Mouse (Mus musculus) thymus, postnatal 36 days (tissue): Measurements from ENCODE around the gene Mael.

ENCODE experiments used
- DNase-seq, 2 experiments: peaks; one replicate each; pipeline ENCODE4 v3.0.0; 2022; ENCODE audit warnings: mixed read lengths in 2 of 2

The Mael gene

DNA sequence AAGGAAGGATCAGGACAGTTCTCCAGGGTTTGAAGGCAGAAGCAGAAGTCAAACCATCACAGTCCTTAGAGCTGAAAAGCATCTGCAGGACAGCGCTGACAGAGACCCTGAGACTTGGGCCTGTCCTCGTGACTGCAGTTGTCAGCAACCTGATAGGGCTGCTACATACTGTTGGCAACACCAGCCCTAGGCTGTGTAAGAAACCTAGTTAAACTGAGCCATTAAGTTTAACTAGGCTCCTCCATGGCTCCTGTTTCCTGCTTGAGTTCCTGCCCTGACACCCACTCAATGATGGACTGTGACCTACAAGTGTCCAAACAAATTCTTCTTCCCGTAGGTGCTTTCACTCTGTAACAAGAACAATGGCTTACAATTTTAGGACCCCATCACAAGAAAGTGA lies 33.4 kb downstream of the Mael start:
- DNase-seq = no peak

DNA sequence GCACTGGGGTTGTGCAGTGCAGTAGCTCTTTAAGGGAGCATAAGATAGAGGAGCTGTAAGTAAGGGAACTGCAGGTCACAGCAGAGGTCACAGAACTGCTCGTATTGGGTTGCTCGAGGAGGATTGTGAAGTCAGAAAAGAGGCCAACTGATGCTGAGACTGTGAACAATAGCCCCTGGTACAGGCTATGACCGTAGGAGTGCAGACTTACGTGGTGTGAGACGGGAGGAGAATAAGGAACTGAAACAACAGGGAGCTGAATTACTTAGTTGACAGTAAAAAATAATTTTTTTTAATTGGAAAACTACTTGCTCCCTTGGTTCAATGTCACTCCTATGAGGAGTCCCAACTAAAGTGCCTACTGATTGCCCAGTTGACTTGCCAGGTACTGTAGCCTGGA lies 34.4 kb downstream of the Mael start:
- no peak for DNase-seq

DNA sequence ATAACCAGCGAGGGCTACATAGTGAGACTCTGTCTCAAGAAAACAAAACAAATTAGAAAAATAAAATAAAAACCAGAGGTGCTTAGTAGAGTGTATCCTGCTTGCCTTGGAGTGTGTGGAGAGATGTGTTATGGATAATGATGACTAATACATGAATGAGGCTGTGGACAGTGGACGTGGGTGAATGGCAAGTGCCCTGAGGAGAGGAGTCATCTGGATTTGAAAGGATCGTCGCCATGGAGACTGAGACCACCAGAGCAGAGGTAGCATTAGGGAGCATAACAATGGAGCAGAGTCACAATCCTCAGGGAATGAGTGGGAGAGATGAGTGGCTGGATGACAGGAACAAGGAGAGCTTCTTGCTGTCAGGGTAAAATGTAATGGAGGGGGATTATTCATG lies 48.7 kb downstream of the Mael start:
- no peak for DNase-seq

DNA sequence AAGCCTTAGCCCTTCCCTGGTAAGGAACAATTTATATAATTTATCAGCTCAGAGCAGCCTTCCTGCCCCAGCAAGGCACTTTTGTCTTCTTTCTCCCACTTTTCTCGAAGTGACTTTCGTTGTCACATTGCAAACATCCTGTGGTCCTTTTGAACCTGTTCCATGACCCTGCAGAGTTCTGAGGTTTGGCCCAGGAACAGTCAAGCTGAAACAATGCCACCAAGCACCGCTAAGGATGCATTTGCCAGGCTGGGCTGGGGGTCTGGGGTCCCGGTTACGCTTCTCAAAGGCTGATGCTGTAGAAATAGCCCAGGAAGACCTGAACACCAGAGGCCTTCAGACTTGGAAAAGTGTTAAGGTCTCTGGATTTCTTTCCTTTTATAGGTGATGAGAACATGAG lies 53.2 kb downstream of the Mael start:
- no peak for DNase-seq

DNA sequence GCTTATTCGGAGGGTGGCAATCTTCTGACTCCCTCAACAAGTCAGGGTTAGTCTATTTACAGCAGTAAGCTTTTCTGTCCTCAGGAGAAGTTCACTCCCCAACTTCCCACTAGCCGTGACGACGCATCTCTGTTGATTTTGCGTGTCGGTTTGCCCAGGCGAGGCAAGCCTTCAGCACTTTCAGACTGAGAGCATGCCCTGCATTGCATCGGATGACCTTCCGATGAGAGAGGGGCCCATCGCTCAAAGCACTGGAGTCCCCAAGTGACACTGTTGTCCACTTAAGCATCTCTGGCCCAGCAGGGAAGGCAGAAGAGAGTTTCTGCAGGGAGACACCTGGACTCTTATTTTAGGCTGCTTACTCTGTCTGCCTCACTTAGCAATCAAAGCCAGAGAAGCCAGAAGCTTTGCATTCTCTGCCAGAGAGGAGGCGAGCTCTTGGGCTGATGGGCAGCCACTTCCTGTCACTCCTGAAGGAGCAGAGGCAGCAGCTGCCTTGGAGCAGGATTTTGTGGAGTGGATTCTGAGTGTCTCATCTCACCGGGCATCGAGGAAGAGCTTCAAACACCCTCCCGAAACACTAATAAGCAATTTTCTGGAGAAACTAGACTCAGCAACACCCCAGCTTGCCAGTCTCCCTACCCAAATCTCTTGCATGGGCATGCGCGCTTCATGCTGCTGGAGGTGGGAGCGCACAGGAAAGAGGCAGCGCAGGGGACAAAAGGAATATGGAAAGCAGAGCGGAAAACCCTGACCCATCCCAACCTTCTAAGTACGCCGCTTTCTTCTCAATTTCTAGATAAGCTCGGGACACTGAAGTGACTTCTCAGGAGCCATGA lies 53.9 kb downstream of the Mael start:
- DNase-seq = no peak

DNA sequence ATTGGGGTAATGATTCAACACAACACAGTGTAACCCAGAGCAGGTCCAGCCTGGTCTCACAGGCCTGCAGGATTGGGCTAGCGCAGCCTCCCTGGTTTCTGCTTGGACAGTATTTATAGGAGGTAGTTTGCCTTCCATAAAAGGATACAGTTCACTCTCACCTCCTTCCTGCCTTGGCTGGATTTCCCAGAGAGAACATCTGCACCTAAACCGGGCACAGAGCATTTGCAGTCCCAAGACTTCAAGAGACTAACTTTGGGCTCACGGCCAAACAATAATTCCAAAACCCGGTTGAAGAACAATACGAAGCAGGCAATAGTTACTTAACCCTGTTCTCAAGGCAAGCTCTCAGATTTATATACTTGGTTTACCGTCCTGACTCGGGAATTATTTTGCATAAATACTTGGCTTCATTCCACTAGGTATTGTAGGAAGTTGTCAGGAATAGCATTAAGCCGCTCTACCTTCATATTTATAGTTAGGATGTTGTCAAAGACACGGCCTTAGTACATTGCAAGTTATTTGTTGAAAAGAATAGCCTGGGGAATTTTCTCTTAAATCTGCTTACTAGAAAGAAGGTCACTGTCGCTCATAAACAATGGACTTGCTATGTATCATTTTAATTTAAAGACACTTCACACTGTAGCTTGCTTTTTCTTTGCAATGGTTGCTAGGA lies 55.5 kb downstream of the Mael start:
- no peak for DNase-seq

DNA sequence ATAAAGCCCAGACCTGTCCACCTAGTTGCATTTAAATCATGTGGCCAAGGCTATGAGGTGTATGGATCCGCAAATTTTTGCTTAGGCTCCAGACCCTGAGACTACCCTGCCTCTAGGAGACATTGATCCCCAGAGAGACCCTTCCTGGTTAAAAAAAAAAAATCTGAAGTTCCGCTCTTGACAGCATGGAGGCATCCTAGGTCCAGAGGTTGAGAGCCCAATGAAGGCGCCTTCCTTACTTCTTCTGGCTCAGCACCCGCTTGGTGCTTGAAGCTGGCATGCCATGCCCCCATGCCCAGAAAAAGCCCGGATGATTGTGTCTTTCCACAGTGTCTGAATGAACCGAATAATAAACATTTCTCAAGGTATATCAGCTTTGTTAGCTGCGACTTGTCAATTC lies 57.0 kb downstream of the Mael start:
- DNase-seq = no peak

DNA sequence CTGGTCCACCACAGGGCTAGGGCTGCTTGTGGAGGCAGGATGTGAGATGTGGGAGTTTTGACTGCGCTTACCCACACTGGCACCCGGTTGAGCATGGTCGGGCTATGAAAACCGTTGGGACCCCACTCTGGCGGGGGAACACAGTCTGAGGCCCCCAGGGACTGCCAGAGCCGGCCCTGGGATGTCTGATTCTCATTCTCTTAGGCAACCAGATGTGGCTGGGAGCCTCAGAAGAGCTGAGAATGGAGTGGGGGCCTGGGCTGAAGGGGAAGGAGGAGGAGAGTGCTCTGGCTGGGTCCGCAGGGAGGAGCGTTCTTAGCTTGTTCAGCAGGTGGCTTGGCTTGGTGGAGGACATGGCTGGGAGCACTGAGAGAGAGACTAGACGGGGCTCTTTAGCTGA lies 64.9 kb downstream of the Mael start:
- no peak for DNase-seq

DNA sequence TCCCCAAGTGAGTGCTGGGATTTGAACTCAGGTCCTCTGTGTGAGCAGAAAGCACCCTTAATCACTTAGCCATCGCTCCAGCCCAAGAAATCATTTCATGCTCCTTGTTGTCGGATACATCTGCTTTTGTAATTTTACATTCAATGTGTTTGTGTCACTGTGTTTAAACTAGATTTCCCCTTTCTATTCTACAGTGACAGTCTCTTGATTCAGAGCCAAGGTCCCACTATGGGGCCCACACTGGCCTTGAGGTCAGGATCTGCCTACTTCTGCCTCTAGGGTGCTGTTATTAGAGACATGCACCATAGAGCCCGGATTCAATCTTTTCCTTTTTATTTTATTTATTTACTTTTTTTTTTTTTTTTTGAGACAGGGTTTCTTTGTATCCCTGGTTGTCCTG lies 65.6 kb downstream of the Mael start:
- no peak for DNase-seq

DNA sequence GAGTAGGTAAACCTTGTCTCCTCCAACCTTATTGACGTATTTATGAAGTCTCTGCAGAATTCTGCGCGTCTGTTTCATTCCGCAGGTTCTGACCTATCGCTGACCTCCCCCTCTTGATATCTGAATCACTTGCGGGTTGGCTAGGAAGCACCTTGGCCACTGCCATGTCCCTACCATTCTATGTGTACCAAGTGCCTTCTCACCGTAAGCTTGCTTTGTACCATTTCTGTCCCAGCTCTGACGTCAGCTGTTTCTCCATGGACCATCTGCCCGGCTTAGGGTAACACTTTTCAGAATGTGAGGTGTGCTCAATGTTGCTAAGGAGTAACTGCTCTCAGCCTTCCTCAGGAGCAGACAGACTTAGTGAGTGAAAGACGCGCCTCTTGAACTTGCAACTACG lies 67.7 kb downstream of the Mael start:
- DNase-seq = no peak

DNA sequence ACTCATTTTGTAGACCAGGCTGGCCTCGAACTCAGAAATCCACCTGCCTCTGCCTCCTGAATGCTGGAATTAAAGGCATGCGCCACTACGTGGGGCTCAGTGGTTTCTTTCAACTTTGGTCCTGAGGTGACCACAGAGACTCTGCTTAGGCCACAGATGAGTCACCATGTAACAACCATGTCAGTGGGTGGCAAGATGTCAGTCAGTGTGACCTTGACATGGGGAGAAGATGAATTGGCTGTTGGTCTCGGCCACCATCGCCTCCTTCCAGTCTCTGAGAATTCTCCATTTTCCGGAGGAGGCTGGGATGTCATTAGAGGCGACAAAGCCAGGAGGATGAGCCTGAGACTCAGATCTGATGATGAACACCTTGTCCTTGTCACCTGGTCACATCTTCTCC lies 68.8 kb downstream of the Mael start:
- no peak for DNase-seq

DNA sequence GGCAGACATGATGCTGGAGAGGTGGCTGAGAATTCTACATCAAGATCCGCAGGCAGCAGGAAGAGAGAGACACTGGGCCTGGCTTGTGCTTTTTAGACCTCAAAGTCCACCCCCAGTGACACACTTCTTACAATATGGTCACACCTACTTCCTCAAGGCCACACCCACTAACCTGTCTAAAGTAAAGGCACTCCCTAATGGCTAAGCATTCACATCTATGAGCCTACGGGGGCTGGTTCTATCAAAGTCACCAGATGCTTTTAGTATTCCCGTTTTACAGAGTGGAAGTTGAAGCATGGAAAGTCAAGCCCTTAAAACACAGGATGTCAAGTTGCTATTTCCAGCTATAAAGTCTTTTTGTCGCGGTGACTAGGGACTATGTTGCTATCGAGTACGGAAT lies 70.5 kb downstream of the Mael start:
- no peak for DNase-seq

DNA sequence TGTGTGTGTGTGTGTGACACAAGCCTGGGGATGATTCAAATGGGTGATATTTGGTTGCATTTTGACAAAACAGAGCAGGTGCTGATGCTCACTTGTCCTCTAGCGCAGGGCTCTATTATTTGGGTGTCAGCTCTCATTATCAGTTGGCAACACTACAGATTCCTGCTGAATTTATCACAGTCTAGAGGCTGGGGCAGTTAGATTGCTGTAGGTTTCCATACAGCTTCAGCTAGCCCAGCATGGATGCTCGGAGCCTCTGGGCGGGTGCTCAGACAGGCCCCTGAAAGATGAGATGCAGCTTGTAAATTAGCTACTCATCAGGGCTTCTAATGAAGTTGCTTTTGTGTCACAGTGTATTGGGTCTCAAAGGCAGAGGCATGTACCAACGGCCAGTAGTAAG lies 71.1 kb downstream of the Mael start:
- DNase-seq = no peak

DNA sequence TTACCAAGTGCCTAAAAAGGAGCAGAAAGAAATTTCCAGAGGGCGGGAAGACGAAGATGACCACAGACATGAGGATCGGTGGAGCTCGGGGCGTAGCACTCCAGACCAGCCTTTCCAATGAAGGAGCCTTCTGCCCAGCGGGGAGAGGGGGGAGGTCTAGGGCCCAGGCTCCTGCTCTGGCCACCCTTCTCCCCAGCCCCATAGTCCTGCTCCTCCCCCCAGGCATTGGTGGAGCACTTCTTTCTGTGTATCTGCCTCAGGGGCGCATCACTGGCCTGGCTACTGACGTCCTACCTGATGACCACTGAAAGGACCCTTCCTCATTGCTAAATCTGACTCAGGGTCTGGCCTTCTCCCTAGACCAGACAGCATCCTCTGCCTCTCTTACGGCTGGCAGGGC lies 73.4 kb downstream of the Mael start:
- DNase-seq = no peak

DNA sequence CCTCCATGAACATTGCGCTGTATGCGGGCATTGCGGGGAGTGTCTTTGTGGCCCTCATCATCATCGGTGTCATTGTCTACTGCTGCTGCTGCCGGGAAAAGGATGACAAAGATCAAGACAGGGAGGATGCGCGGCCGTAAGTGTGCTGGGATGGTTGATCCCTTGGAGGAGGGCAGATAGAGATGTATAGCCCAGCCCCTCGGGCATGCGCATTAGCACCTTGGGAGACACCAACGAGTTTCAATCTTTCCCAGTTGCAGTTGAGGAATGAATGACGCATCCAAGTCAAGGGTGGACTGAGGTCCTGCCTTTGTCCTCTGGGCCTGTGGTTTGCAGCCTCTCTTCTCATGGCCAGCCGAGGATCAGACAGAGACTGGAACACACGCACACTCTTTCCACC lies 74.0 kb downstream of the Mael start:
- DNase-seq = no peak

DNA sequence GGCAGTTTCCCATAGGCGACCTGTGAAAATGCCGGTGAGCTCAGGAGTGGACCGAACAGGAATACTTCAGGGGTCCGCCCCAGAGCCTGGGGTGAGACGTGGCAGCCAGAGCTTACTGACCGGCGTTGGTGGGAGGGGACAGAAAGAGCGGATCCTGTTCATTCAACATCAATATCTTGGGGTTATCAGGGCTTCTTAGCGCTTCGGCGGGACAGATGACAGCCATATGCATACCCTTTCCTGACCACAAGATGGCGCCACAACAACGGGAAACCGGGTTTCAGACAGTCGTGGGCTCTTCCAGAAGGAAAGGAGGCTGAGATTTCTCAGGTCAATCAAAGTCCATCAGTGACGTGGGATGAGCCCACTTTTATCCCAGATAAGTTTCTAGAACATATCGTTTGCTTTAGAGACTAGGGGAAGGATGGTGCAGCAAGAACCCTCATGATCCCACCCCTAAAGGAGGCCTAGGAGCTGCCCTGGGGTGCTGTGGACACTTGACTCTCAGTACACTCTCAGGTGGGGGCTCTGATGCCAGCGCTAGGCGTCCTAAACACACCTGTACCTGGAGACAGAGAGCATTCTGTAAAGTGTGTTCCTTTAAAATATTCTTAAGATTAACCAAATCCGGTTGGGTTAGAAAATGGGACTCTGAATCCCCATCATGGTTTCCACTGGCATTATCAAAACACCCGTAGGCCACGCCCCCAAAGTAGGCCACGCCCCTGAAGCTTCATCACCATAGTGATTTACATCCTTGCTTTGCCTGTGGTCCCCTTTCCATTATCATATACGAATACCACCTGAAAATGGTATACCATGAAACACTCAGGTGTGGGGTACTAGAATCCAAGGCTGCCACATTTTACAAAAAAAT lies 77.7 kb downstream of the Mael start:
- DNase-seq = peak; percentile 56 to 61

DNA sequence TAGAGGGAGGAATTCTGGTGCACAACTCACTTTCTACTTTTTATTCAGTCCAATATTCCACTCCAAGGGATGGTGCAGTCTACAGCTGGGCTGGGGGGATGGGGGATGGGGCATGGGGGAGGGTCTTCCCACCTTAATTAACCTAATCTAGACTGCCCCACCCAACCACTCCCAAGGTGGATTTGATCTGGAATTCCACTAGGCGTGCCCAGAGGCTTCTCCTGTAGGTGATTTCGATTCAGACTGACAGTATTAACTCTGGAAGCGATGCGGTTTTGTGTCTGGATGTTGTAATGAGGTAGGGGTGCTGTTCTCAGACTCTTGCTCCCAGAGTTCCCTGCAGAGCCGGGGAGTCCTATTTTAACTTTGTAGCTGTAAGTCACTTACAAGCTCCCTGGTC lies 78.4 kb downstream of the Mael start:
- DNase-seq = no peak

DNA sequence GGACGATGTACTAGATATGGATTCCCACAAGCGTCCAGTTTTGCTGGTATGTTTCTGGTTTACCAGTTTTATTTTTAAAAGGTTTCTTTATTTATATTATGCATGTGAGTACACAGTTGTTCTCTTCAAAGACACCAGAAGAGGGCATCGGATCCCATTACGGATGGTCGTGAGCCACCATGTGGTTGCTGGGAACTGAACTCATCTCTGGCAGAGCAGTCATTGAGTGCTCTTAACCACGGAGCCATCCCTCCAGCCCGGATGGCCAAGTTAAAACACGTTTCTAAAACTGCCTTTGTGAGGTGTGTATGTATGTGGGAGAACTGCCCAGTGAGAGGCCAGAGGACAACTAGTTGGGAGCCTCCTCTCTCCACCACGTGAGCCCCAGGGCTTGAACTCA lies 79.9 kb downstream of the Mael start:
- DNase-seq = no peak

DNA sequence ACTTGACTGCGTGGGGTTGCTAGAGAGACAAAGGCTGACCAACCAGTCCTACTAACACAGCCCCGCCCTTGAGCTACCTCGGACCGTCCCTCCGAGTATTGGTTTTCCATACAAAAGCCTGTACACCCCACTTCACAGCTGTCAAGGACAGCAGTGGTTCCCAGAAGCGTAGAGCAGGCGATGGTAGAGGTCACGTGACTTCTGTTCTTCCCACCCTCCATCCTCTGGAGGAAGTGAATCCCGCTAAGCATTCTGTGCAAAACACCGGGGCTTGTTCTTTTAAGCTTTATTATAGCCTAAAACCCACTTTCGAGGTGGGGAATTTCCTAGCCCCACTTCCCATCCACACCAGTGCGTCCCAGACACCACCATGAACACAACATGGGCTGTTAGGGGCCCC lies 80.8 kb downstream of the Mael start:
- no peak for DNase-seq

DNA sequence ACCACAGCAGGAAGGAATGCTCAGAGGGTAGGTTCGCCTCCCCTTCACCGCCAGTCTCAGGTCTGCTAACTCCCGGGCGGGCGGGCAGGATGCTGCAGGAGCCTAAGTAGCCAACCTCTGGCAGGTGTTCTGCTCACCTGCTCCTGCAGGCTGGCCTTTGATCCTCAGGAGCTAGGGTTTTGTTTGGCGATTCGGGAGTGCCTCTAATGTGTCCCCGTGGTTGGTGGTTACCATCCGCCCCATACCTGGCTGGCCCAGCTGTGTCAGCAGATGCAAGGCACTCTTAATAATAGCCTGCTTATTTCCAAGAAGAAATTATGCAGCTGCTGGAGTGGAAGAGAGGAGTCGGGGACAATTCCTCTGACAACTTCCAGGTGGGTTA lies 83.4 kb downstream of the Mael start:
- DNase-seq = no peak

DNA sequence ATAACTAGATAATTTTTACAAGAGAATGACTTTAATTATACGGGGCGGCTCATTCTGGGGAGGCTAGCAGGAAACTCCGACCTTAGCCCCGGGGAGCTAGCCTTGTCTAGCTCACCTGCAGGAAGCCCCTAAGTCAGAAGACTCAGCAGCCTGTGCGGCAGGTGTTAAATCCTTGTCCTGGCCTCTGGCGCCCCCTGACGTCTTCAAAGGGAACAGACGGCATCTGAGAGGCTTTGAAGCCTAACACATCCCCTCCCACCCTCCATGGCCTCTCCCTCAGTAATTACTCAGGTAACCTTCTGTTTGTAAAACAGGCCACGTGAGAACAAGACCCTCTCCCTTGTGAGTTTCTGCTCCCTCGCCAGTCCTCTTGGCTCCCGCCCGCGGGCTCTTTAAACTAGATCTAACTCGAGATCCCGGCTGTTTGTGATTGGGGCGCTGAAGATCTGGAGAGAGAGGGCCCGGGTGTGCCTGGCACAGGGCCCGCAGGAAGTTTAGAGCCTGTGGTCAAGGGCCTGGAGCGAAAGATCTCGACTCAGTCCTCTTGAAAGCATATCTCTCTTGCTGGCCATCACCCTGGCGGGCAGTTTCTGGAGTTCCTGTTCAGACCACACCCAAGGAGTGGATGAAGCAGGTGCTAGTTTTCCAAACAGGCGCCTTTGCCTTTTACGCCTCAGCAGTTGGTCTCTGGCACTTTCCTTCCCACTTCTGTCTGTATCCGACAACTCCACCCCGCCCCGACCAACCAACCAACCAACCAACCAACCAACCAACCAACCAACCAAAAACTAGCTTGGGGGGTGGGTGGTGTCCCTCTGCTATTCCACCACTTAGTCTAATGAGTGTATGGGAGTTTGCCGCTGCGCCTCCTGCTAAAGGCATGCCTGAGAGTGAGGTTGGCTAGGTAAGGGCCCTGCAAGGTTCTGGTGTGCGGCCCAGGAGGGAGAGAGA lies 84.1 kb downstream of the Mael start:
- DNase-seq = peak; percentile 82 to 84

DNA sequence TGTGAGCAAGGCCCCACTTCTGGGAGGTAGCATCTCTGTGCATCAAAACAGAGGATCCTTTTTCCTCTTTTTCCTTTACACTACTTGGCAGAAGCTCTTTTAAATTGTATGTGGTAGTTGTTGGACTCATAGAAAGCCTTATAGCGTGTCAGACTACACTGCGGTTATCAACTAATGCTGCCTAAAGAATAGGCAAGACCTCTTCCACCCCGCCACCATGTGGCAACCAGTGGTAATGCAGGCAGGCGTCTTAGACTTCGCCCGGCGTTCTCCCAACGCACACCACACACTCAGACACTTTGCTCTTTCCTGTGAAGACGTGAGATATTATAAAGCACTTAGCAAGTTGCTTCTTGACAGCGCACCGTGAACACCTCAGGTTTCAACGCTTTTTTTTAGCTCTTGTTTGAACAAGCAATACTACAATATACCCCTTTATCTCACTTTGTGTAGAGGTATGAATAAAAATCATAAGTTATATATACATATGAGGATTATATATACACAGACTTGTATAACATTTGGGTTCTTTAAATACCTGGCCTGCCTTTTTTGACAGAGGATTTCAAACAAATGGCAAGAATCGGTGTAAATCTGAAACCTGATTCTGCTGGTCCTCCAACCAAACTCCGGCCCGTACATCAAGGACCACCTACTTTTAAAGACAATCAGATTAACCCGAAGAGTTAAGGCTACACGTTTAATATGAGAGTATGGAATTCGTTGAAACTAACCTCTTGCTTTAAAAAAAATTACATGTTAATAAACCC lies 85.0 kb downstream of the Mael start:
- DNase-seq = peak; percentile 89 to 94
